Mouse (Mus musculus) layer of hippocampus, adult 2 months (tissue): Measurements from ENCODE around the gene Iscu. TPM values are rescaled to one million over a fixed set of nuclear protein-coding genes. Genes with fewer than 3 reads are reported as not detected.

ENCODE experiments used
- DNase-seq, 2 experiments: peaks; one replicate each; pipeline ENCODE4 v3.0.0; 2022; ENCODE audit warnings: low spot score in 2 of 2
- H3K27ac ChIP-seq: fragments of 200-600 bp; 2 replicates; pipeline ENCODE4 v1.8.1; 2022
- H3K4me3 ChIP-seq: fragments of 200-600 bp; 2 replicates; pipeline ENCODE4 v1.8.1; 2022; ENCODE audit warnings: mild to moderate bottlenecking
- CTCF ChIP-seq: fragments of 200-600 bp; conservative IDR thresholded peaks from 2 replicates; pipeline ENCODE4 v1.8.1; 2022; ENCODE audit warnings: antibody characterized with exemption, mild to moderate bottlenecking, moderate library complexity
- total RNA-seq, 2 experiments: library from RNA; stranded (reverse); gene quantifications; 2 replicates each; pipeline ENCODE4 v1.2.3; 2021

Gene Iscu
- total RNA-seq, 2 experiments from 2014 or later: 111 to 122 TPM

GRCm38 (mm10) chr5:113815638-113816152 lies 43.1 kb downstream of the Iscu start:
- no peak overlapping the region for H3K27ac ChIP-seq
- TF ChIP-seq CTCF: peak; percentile 95
- peak; percentile 27 to 77 for DNase-seq
- no peak overlapping the region for H3K4me3 ChIP-seq

- Histone ChIP-seq H3K27ac (no peak overlapping the region), H3K4me3 (no peak overlapping the region)
- TF ChIP-seq CTCF: no peak
- no peak for DNase-seq
Measured at GRCm38 (mm10) chr5:113818572-113818971, 46.0 kb downstream of the Iscu start.

DNA sequence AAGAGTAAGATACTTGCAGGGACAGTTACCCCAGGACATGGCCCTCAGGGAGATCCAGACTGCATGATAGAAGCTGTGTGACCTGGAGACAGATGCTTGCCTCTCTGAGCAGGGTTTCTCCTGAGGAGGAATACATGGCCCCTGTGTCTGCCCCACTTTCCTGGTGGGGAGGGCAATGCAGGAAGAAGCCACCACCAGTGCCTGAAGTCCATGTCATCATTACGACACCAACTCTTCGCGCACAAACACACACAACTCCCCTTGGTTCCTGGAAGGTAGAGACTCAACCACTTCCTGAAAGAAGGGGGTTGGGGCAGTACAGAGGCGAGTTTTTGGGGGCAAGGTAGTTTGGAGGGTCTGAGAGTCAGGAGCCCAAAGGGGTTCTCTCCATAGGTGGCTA lies 51.7 kb downstream of the Iscu start:
- no peak for DNase-seq
- Histone ChIP-seq H3K27ac (no peak overlapping the region), H3K4me3 (no peak overlapping the region)
- no peak for TF ChIP-seq CTCF

- Histone ChIP-seq H3K4me3 (no peak overlapping the region), H3K27ac (no peak overlapping the region)
- TF ChIP-seq CTCF: no peak
- no peak for DNase-seq
Measured at GRCm38 (mm10) chr5:113825558-113825957, 53.0 kb downstream of the Iscu start.

DNA sequence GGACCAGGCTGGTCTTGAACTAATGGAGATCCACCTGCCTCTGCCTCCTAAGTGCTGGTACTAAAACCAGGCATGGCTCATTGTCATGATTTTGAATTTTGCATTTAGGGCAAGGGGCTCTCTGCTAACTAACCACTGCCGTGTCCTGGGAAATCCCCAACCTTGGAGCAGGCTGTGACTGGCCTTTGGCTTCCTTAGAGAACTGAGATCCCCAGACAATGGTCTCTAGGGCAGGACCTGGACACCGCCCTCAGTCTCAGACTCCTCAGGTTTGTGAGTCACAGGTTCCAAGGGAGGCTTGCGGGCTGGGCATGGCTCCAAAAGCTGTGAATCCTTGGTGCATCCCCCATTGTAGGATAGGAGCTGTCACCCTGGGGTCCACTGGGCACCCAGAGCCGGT lies 54.1 kb downstream of the Iscu start:
- no peak for TF ChIP-seq CTCF
- no peak for DNase-seq
- no peak overlapping the region for H3K27ac ChIP-seq
- no peak overlapping the region for H3K4me3 ChIP-seq

Other genes with a start within 250 kb of the Iscu start
- 1 to 10 TPM; 3.3 to 4.5 TPM for gene Cmklr1, start 122.3 kb upstream of the Iscu start, total RNA-seq
- gene 1700069L16Rik, start 48.0 kb upstream of the Iscu start, total RNA-seq: not detected
- 10 to 100 TPM; 12.2 to 12.5 TPM for gene Ficd, start 36.9 kb upstream of the Iscu start, total RNA-seq
- 10 to 100 TPM; 53.5 to 54.4 TPM for gene Sart3, start 238 bp upstream of the Iscu start, total RNA-seq
- 10 to 100 TPM; 22.8 to 24.0 TPM for gene Tmem119, start 27.8 kb downstream of the Iscu start, total RNA-seq
- 10 to 100 TPM; 28.3 to 28.8 TPM for gene Selplg, start 59.9 kb downstream of the Iscu start, total RNA-seq
- gene Coro1c, start 136.0 kb downstream of the Iscu start, total RNA-seq: 100 to 1,000 TPM in 1 of 2 experiments, 10 to 100 TPM in 1; 95.2 to 101 TPM
- gene Ssh1, start 221.1 kb downstream of the Iscu start, total RNA-seq: 10 to 100 TPM; 25.8 to 28.1 TPM
- not detected for gene Dao, start 231.0 kb downstream of the Iscu start, total RNA-seq